Mouse (Mus musculus): ENCODE measurements around the gene Mup15.
"Not testable (repeated sequence)": the region's sequence is repeated elsewhere in the genome, so short reads cannot be mapped to it uniquely, and the experiment has no call there.

The Mup15 gene

GRCm38 (mm10) chr4:61439643-61440042, at the start of gene Mup15:
Gene Mup15 (minus strand): TSS chr4:61439743.
- not testable (repeated sequence) for DNase-seq
